ENCODE assay signal across 25 mouse cellular contexts in the genomic region with DNA sequence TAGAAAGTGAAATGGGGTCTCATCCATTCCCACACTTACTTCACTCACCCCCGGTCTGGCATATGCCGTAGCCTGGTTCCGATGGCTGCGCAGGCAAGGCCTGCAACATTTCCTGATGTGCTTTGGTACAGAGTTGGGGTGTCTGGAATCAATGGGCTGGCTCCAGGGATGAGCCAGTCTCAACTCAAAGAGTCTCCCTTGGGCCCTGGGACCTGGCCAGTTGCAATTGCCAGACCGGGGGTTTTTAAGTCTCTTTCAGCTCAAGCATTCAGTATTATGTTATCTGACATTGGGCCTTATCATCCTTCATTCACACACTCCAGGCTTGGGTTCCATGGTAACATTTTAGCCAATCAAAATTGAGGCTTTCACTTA. TPM values are rescaled to one million over a fixed set of nuclear protein-coding genes. Genes with fewer than 3 reads are reported as not detected.
DNase-seq lines count a peak whose midpoint lies in the region; ATAC-seq and TF ChIP-seq lines count a peak whose summit lies in the region.
"Had no signal": no experiment of that assay in that cellular context is flagged by ENCODE, and none has a peak within 500 bp of the region (broad histone marks: within the 10 kb centered on the region; RNA-seq: fewer than 3 reads in every experiment).

No protein-coding gene starts in this region.

- no peaks in the 10 kb centered on the region for H3K4me1 ChIP-seq in stomach, embryonic 14.5 days (ENCODE audit: control insufficient read depth, insufficient read depth, low read length)
- no peaks in the 10 kb centered on the region for H3K4me1 ChIP-seq in stomach, postnatal 0 days (replicated peaks; ENCODE audit: control insufficient read depth, insufficient read depth)
- H3K4me1 ChIP-seq: embryonic facial prominence, embryonic 15.5 days; forebrain, embryonic 10.5 days; hindbrain, embryonic 12.5 days had no signal

- no peak overlapping the region for H3K4me2 ChIP-seq in stomach, embryonic 14.5 days (replicated peaks; ENCODE audit: low read depth, low read length)
- no peak overlapping the region for H3K4me2 ChIP-seq in stomach, postnatal 0 days (replicated peaks; ENCODE audit: low read depth)
- H3K4me2 ChIP-seq: embryonic facial prominence, embryonic 15.5 days; hindbrain, embryonic 12.5 days had no signal

- H3K27me3 ChIP-seq in stomach, embryonic 14.5 days (ENCODE audit: control insufficient read depth, insufficient read depth, low read length) = no peaks in the 10 kb centered on the region
- H3K27me3 ChIP-seq in stomach, postnatal 0 days (ENCODE audit: control insufficient read depth, insufficient read depth, low read length) = no peaks in the 10 kb centered on the region
- H3K27me3 ChIP-seq: embryonic facial prominence, embryonic 15.5 days; hindbrain, embryonic 12.5 days had no signal

- DNase-seq in adrenal gland, postnatal 14 days = peak; percentile 61
- no peak for DNase-seq in adrenal gland, adult (ENCODE audit: inconsistent age in 2 of 2, low spot score in 1 of 2)
- peak; percentile 11 for DNase-seq in heart, postnatal 4 days
- no peak for DNase-seq in heart, postnatal 36 days
- no peak for DNase-seq in stomach, postnatal 0 days (ENCODE audit: low spot score)
- no peak for DNase-seq in retina, embryonic 14.5 days (ENCODE audit: low spot score)
- no peak for DNase-seq in retina, postnatal 1 day

- H3K9me3 ChIP-seq in stomach, embryonic 14.5 days (ENCODE audit: control insufficient read depth, low read depth, low read length) = no peaks in the 10 kb centered on the region
- no peaks in the 10 kb centered on the region for H3K9me3 ChIP-seq in stomach, postnatal 0 days (ENCODE audit: control insufficient read depth, low read length)
- H3K9me3 ChIP-seq: embryonic facial prominence, embryonic 15.5 days; hindbrain, embryonic 12.5 days had no signal

- H3K4me3 ChIP-seq in stomach, embryonic 14.5 days (ENCODE audit: low read depth, low read length) = no peak overlapping the region
- H3K4me3 ChIP-seq in stomach, postnatal 0 days (ENCODE audit: low read depth, low read length) = no peak overlapping the region
- H3K4me3 ChIP-seq: embryonic facial prominence, embryonic 15.5 days; erythroblast, embryonic 14.5 days; forebrain, embryonic 10.5 days; gastrocnemius, adult 2 months; hindbrain, embryonic 12.5 days had no signal

- 91% methylated on average over 5 of the region's 5 CpGs for WGBS in stomach, embryonic 14.5 days
- WGBS in stomach, postnatal 0 days = 92% methylated on average over 5 of the region's 5 CpGs

- ATAC-seq in stomach, embryonic 14.5 days (ENCODE audit: insufficient number of reproducible peaks, insufficient read depth, low FRiP score, low read depth) = 0 out of 2 replicates have a peak, but pooled peaks have one; percentile 18
- no peak for ATAC-seq in stomach, postnatal 0 days (ENCODE audit: low FRiP score, low TSS enrichment)
- ATAC-seq: forebrain, embryonic 14.5 days; hindbrain, embryonic 16.5 days; inflammation-experienced regulatory T-cells, adult 6 months had no signal

- no peak for TF ChIP-seq CTCF in stomach, postnatal 0 days (IDR thresholded peaks at IDR 0.05; ENCODE audit: low read depth)

- no peak overlapping the region for H3K27ac ChIP-seq in stomach, embryonic 14.5 days (ENCODE audit: low read length)
- no peak overlapping the region for H3K27ac ChIP-seq in stomach, postnatal 0 days (replicated peaks)
- H3K27ac ChIP-seq: embryonic facial prominence, embryonic 15.5 days; forebrain, embryonic 10.5 days; gastrocnemius, adult 2 months; hindbrain, embryonic 12.5 days had no signal

- H3K36me3 ChIP-seq in stomach, embryonic 14.5 days (ENCODE audit: control insufficient read depth, insufficient read depth, low read length) = no peaks in the 10 kb centered on the region
- H3K36me3 ChIP-seq in stomach, postnatal 0 days (ENCODE audit: control insufficient read depth, insufficient read depth, low read length) = no peaks in the 10 kb centered on the region
- H3K36me3 ChIP-seq: embryonic facial prominence, embryonic 15.5 days; forebrain, embryonic 10.5 days; hindbrain, embryonic 12.5 days had no signal

- no peak overlapping the region for H3K9ac ChIP-seq in stomach, embryonic 14.5 days (replicated peaks; ENCODE audit: low read depth, low read length)
- no peak overlapping the region for H3K9ac ChIP-seq in stomach, postnatal 0 days (ENCODE audit: low read length)
- H3K9ac ChIP-seq: embryonic facial prominence, embryonic 15.5 days; hindbrain, embryonic 12.5 days had no signal

- no peak for TF ChIP-seq EP300 in stomach, postnatal 0 days (optimal IDR thresholded peaks at IDR 0.05)

- intact Hi-C loops in heart, postnatal 36 days (cut with DNase I) = no loop called here

RNA-seq across cellular contexts. Expression of gene Gm10220, which starts 44.6 kb away (rescaled TPM):
- not detected in 2 replicates for total RNA-seq in adrenal gland, postnatal 14 days (2021)
- not detected for total RNA-seq in heart, postnatal 4 days (2021)
- total RNA-seq in heart, postnatal 36 days (2021) = under 1 TPM in 1 of 2 experiments, not detected in 1; 0.08 TPM
- polyA plus RNA-seq in stomach, embryonic 14.5 days (2014; fragmentation: Nextera tagmentation; extraction: Ambion mirVana) = 0.14 and 0.22 TPM in 2 replicates
- 0.02 and 0.06 TPM in 2 replicates for polyA plus RNA-seq in stomach, postnatal 0 days (2015; fragmentation: Nextera tagmentation; extraction: Ambion mirVana)
- total RNA-seq: adrenal gland, adult 18-20 months; gastrocnemius, adult 2 months; gastrocnemius, postnatal 25 days; granulocyte monocyte progenitor cell, adult 5-6 weeks; heart, postnatal 25 days; MEL had no signal
- polyA plus RNA-seq: C2C12; cerebellum, adult 2 months; embryonic facial prominence, embryonic 11.5 days; erythroblast, embryonic 14.5 days; forebrain, embryonic 10.5 days; forebrain, embryonic 14.5 days; heart, embryonic 16.5 days; hindbrain, embryonic 12.5 days; inflammation-experienced regulatory T-cells, adult 6 months had no signal

Comparison
In these comparisons a context has a peak if more than half of its experiments do, and no peak if none do; other contexts are left out.
1. DNase-seq: peak in adrenal gland, postnatal 14 days (single experiment) and heart, postnatal 4 days (single experiment); none in adrenal gland, adult (0 of 2), heart, postnatal 36 days (0 of 2), stomach, postnatal 0 days (single experiment), retina, embryonic 14.5 days (single experiment) and retina, postnatal 1 day (single experiment).